8 mouse cellular contexts compared by ENCODE assay signal in genomic region chr13:56145523-56145922, GRCm38 (mm10). TPM values are rescaled to one million over a fixed set of nuclear protein-coding genes. Genes with fewer than 3 reads are reported as not detected.
A peak's percentile ranks its signal among the peaks of the same experiment; 100 is the strongest.
DNase-seq lines count a peak whose midpoint lies in the region; ATAC-seq and TF ChIP-seq lines count a peak whose summit lies in the region.

No protein-coding gene starts in this region.

- TF ChIP-seq CTCF in midbrain, postnatal 0 days (IDR thresholded peaks at IDR 0.05), result peak; percentile 42

- H3K27me3 ChIP-seq in midbrain, postnatal 0 days (ENCODE audit: insufficient read depth, low read length), result no peaks in the 10 kb centered on the region
- H3K27me3 ChIP-seq in midbrain, embryonic 15.5 days (replicated peaks), result no peaks in the 10 kb centered on the region
- H3K27me3 ChIP-seq in limb, embryonic 11.5 days (ENCODE audit: control insufficient read depth, insufficient read depth, low read length), result no peaks in the 10 kb centered on the region

- no peak overlapping the region for H3K9ac ChIP-seq in midbrain, postnatal 0 days (replicated peaks; ENCODE audit: low read length, poor library complexity, severe bottlenecking)
- H3K9ac ChIP-seq in midbrain, embryonic 15.5 days, result no peak overlapping the region
- no peak overlapping the region for H3K9ac ChIP-seq in limb, embryonic 11.5 days (ENCODE audit: low read length)

- 36% methylated on average over 3 of the region's 3 CpGs for WGBS in midbrain, postnatal 0 days
- 38% methylated on average over 3 of the region's 3 CpGs for WGBS in midbrain, embryonic 15.5 days
- 47% methylated on average over 3 of the region's 3 CpGs for WGBS in limb, embryonic 11.5 days

- no peak for ATAC-seq in midbrain, postnatal 0 days (ENCODE audit: low FRiP score)
- ATAC-seq in midbrain, embryonic 15.5 days (replicated peaks), result no peak
- ATAC-seq in limb, embryonic 11.5 days (ENCODE audit: insufficient number of reproducible peaks, low FRiP score, low TSS enrichment, low read depth), result no peak

- H3K4me1 ChIP-seq in midbrain, postnatal 0 days (ENCODE audit: insufficient read depth, low read length), result no peaks in the 10 kb centered on the region
- H3K4me1 ChIP-seq in midbrain, embryonic 15.5 days, result no peaks in the 10 kb centered on the region
- H3K4me1 ChIP-seq in limb, embryonic 11.5 days (ENCODE audit: control insufficient read depth, insufficient read depth, low read length), result peaks cover 5% of the 10 kb centered on the region

- no peak overlapping the region for H3K4me3 ChIP-seq in midbrain, postnatal 0 days (ENCODE audit: low read depth, low read length)
- H3K4me3 ChIP-seq in midbrain, embryonic 15.5 days, result no peak overlapping the region
- no peak overlapping the region for H3K4me3 ChIP-seq in limb, embryonic 11.5 days (ENCODE audit: low read depth, low read length)

- no peaks in the 10 kb centered on the region for H3K36me3 ChIP-seq in midbrain, postnatal 0 days (ENCODE audit: insufficient read depth, low read length)
- H3K36me3 ChIP-seq in midbrain, embryonic 15.5 days (replicated peaks), result no peaks in the 10 kb centered on the region
- no peaks in the 10 kb centered on the region for H3K36me3 ChIP-seq in limb, embryonic 11.5 days (ENCODE audit: control insufficient read depth, insufficient read depth, low read length)

- no peak overlapping the region for H3K27ac ChIP-seq in midbrain, postnatal 0 days (ENCODE audit: low read depth, low read length)
- H3K27ac ChIP-seq in midbrain, embryonic 15.5 days, result no peak overlapping the region
- no peak overlapping the region for H3K27ac ChIP-seq in limb, embryonic 11.5 days (replicated peaks; ENCODE audit: low read depth, low read length)

- no peak overlapping the region for H3K4me2 ChIP-seq in midbrain, postnatal 0 days (ENCODE audit: low read depth, low read length, poor library complexity, severe bottlenecking)
- no peak overlapping the region for H3K4me2 ChIP-seq in midbrain, embryonic 15.5 days
- no peak overlapping the region for H3K4me2 ChIP-seq in limb, embryonic 11.5 days (ENCODE audit: low read depth, severe bottlenecking)

- no peaks in the 10 kb centered on the region for H3K9me3 ChIP-seq in midbrain, postnatal 0 days (ENCODE audit: low read length)
- no peaks in the 10 kb centered on the region for H3K9me3 ChIP-seq in midbrain, embryonic 15.5 days
- no peaks in the 10 kb centered on the region for H3K9me3 ChIP-seq in limb, embryonic 11.5 days (ENCODE audit: control insufficient read depth, low read length)

- DNase-seq in embryo, embryonic 10.5 days (ENCODE audit: low spot score), result peak; percentile 55
- no peak for DNase-seq in embryo, embryonic 9.5 days (ENCODE audit: extremely low spot score)
- DNase-seq in midbrain, postnatal 0 days (ENCODE audit: low spot score), result no peak
- peak; percentile 56 for DNase-seq in limb, embryonic 11.5 days (ENCODE audit: low spot score)
- DNase-seq in thymus, postnatal 14 days, result peak; percentile 82
- DNase-seq in adipocyte (ENCODE audit: low spot score), result no peak
- DNase-seq in retina, postnatal 1 day, result no peak

RNA-seq across cellular contexts. Expression of gene H2afy, which starts 9.4 kb away (rescaled TPM):
- 117 and 163 TPM in 2 replicates for total RNA-seq in midbrain, postnatal 0 days (2014; rRNA removed)
- polyA plus RNA-seq in midbrain, postnatal 0 days (2015; fragmentation: Nextera tagmentation; extraction: Ambion mirVana), result 121 and 134 TPM in 2 replicates
- polyA plus RNA-seq in midbrain, embryonic 15.5 days (2015; fragmentation: Nextera tagmentation; extraction: Ambion mirVana), result 291 and 299 TPM in 2 replicates
- 726 and 743 TPM in 2 replicates for polyA plus RNA-seq in limb, embryonic 11.5 days (2014; fragmentation: Nextera tagmentation; extraction: Ambion mirVana)

RNA-seq across cellular contexts. Expression of gene Tifab, which starts 33.2 kb away (rescaled TPM):
- 0.49 and 0.52 TPM in 2 replicates for total RNA-seq in midbrain, postnatal 0 days (2014; rRNA removed)
- 0.64 and 0.76 TPM in 2 replicates for polyA plus RNA-seq in midbrain, postnatal 0 days (2015; fragmentation: Nextera tagmentation; extraction: Ambion mirVana)
- polyA plus RNA-seq in midbrain, embryonic 15.5 days (2015; fragmentation: Nextera tagmentation; extraction: Ambion mirVana), result 0.96 and 1.2 TPM in 2 replicates
- polyA plus RNA-seq in limb, embryonic 11.5 days (2014; fragmentation: Nextera tagmentation; extraction: Ambion mirVana), result 0.27 and 0.52 TPM in 2 replicates

Comparison
In these comparisons a context has a peak if more than half of its experiments do, and no peak if none do; other contexts are left out.
1. DNase-seq: peak in embryo, embryonic 10.5 days (single experiment), limb, embryonic 11.5 days (single experiment) and thymus, postnatal 14 days (single experiment); none in embryo, embryonic 9.5 days (single experiment), midbrain, postnatal 0 days (single experiment), adipocyte (single experiment) and retina, postnatal 1 day (single experiment).